Mouse (Mus musculus): ENCODE data around the gene Tmem232. TPM values are rescaled to one million over a fixed set of nuclear protein-coding genes. Genes with fewer than 3 reads are reported as not detected.
"Not testable (repeated sequence)": the region's sequence is repeated elsewhere in the genome, so short reads cannot be mapped to it uniquely, and the experiment has no call there.

The Tmem232 gene
- total and polyA plus RNA-seq, 2 experiments from 2014 or later: 0.18 TPM; not detected in 1

DNA sequence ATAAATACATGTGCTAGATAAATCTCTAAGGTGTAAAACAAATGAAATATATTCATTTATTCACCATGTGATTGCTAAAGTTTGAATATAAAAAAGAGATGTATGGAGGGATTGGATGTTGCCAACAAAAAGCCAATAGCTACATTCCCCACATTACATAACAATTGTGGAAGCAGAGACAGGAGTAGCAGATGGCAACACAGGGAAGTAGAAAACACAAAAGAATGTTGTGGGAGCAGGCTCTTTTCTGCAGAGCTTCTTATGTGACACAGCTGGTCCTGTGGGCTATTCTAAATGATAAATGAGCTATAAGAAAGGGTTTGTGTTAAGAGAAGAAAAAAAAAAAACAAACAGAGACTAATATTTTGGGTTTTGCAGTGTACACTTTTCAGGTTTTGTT, 240.6 kb downstream of the Tmem232 start:
- Histone ChIP-seq H3K9ac (replicated peaks; ENCODE audit: low read depth, low read length) (no peak overlapping the region), H3K27ac (ENCODE audit: low read depth) (no peak overlapping the region), H3K9me3 (replicated peaks; ENCODE audit: control insufficient read depth, low read length) (no peaks in the 10 kb centered on the region), H3K27me3 (ENCODE audit: control insufficient read depth, insufficient read depth, low read length) (no peaks in the 10 kb centered on the region), H3K4me1 (ENCODE audit: control insufficient read depth, insufficient read depth) (no peaks in the 10 kb centered on the region; the same call in 1 of the 2 replicates), H3K36me3 (replicated peaks; ENCODE audit: control insufficient read depth, insufficient read depth, low read length) (no peaks in the 10 kb centered on the region), H3K4me3 (ENCODE audit: low read depth, low read length) (no peak overlapping the region), H3K4me2 (ENCODE audit: low read depth, low read length) (no peak overlapping the region)
- ATAC-seq (ENCODE audit: insufficient read depth, low read depth): no peak
- no peak for DNase-seq (ENCODE audit: low spot score)
- TF ChIP-seq CTCF (IDR thresholded peaks at IDR 0.05; ENCODE audit: low read depth) (no peak), EP300 (IDR thresholded peaks at IDR 0.05; ENCODE audit: low read depth) (no peak)

DNA sequence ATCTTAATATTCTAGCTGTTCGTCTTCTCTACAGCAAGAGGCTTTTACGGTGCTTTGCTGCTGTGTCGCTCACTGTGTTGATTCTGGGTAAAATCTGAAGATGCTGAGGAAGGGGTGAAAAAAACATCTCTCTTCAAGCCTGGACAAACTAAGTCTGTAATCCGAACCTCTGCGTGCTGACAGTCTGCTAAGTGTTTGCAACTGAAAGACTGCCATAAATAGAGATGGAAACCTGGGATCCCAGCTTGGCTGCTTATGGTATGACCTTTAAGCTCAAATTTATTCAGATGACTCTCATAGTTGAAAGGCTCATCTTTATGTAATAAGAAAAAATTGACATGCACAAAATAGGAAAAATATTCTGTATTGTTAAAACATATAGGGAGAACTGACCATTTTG, 242.8 kb downstream of the Tmem232 start:
- Histone ChIP-seq H3K4me1 (ENCODE audit: control insufficient read depth, insufficient read depth) (no peaks in the 10 kb centered on the region; the same call in 1 of the 2 replicates), H3K27me3 (ENCODE audit: control insufficient read depth, insufficient read depth, low read length) (no peaks in the 10 kb centered on the region), H3K36me3 (replicated peaks; ENCODE audit: control insufficient read depth, insufficient read depth, low read length) (no peaks in the 10 kb centered on the region), H3K4me2 (ENCODE audit: low read depth, low read length) (no peak overlapping the region), H3K9me3 (replicated peaks; ENCODE audit: control insufficient read depth, low read length) (no peaks in the 10 kb centered on the region), H3K27ac (ENCODE audit: low read depth) (peak overlapping the region; percentile 56), H3K9ac (replicated peaks; ENCODE audit: low read depth, low read length) (no peak overlapping the region), H3K4me3 (ENCODE audit: low read depth, low read length) (no peak overlapping the region)
- DNase-seq (ENCODE audit: low spot score) (peak; percentile 59), ATAC-seq (ENCODE audit: insufficient read depth, low read depth) (peak; percentile 75)
- 39% methylated on average over 5 of the region's 5 CpGs for WGBS
- no peak for TF ChIP-seq CTCF (IDR thresholded peaks at IDR 0.05; ENCODE audit: low read depth)
- TF ChIP-seq EP300 (IDR thresholded peaks at IDR 0.05; ENCODE audit: low read depth): no peak

DNA sequence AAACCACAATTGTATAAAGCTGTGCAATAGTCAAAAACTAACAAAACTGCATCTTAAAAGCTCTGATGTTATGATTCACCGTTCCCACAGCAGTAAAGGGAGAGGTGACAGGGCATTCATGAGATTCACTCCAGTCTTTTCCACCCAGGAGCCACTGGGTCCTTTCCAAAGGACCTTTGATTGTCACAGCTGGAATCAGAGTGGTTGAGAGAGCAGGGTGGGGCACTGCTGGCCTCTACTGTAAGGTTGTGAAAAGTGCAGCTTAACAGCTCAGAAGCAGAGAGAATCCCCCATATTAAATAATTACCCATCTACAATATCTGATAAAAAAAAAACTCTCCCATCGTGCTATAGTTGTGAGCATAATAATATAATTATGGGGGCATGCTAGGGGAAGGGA, 288.4 kb downstream of the Tmem232 start:
- Histone ChIP-seq H3K36me3 (replicated peaks; ENCODE audit: control insufficient read depth, insufficient read depth, low read length) (no peaks in the 10 kb centered on the region), H3K9ac (replicated peaks; ENCODE audit: low read depth, low read length) (no peak overlapping the region), H3K9me3 (replicated peaks; ENCODE audit: control insufficient read depth, low read length) (0 out of 2 replicates have a peak, but pooled peaks cover 3% of the 10 kb centered on the region), H3K4me1 (ENCODE audit: control insufficient read depth, insufficient read depth) (no peaks in the 10 kb centered on the region), H3K4me3 (ENCODE audit: low read depth, low read length) (no peak overlapping the region), H3K27me3 (ENCODE audit: control insufficient read depth, insufficient read depth, low read length) (no peaks in the 10 kb centered on the region), H3K27ac (ENCODE audit: low read depth) (no peak overlapping the region), H3K4me2 (ENCODE audit: low read depth, low read length) (no peak overlapping the region)
- peak; percentile 73 for TF ChIP-seq CTCF (IDR thresholded peaks at IDR 0.05; ENCODE audit: low read depth)
- TF ChIP-seq EP300 (IDR thresholded peaks at IDR 0.05; ENCODE audit: low read depth): no peak
- ATAC-seq (ENCODE audit: insufficient read depth, low read depth): 0 out of 2 replicates have a peak, but pooled peaks have one; percentile 53
- peak; percentile 42 for DNase-seq (ENCODE audit: low spot score)
- 54% methylated on average over 2 of the region's 2 CpGs for WGBS

DNA sequence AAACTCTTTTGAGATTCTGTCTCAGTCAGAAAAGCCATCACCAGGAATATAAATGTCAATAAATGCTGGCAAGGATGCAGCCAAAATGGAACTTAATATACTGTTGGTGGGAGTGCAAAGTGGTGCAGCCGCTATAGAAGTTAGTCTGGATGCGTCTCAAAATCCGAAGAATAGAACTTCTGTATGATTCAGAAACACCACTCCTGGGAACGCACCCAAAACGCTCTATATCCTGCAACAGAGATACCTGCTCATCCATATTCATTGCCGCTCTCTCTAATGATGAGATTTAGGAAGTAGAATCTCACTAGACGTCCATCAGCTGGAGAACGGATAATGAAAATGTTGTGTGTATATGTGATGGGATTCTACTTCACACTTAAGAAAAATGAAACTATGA, 290.3 kb downstream of the Tmem232 start:
- no peak for ATAC-seq (ENCODE audit: insufficient read depth, low read depth)
- Histone ChIP-seq H3K4me2 (ENCODE audit: low read depth, low read length) (no peak overlapping the region), H3K4me3 (ENCODE audit: low read depth, low read length) (no peak overlapping the region), H3K27me3 (ENCODE audit: control insufficient read depth, insufficient read depth, low read length) (no peaks in the 10 kb centered on the region), H3K9me3 (replicated peaks; ENCODE audit: control insufficient read depth, low read length) (0 out of 2 replicates have a peak, but pooled peaks cover 3% of the 10 kb centered on the region), H3K9ac (replicated peaks; ENCODE audit: low read depth, low read length) (no peak overlapping the region), H3K4me1 (ENCODE audit: control insufficient read depth, insufficient read depth) (no peaks in the 10 kb centered on the region), H3K27ac (ENCODE audit: low read depth) (no peak overlapping the region), H3K36me3 (replicated peaks; ENCODE audit: control insufficient read depth, insufficient read depth, low read length) (no peaks in the 10 kb centered on the region)
- DNase-seq (ENCODE audit: low spot score): no peak
- TF ChIP-seq CTCF (IDR thresholded peaks at IDR 0.05; ENCODE audit: low read depth) (no peak), EP300 (IDR thresholded peaks at IDR 0.05; ENCODE audit: low read depth) (no peak)
- 90% methylated on average over 8 of the region's 8 CpGs for WGBS

DNA sequence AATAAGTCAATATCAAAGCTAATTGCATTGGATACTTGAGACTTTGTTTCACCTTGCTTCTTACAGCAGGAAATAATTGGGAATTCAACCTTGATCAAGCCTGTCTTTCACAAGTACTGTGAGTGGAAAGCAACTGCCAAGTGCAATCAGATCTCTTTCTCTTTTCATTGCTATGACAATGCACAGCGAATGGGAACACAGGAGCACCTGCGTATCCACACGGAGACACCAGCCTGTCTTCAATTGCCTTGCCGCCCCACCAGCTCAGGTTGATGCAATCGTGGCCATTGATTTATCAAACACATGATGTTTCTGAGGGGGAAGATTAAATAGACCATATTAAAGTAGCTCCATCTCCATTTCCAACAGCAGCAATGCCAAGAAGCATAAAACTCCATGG, 296.9 kb downstream of the Tmem232 start:
- H3K4me2 ChIP-seq (ENCODE audit: low read depth, low read length): no peak overlapping the region
- no peaks in the 10 kb centered on the region for H3K4me1 ChIP-seq (ENCODE audit: control insufficient read depth, insufficient read depth)
- H3K27ac ChIP-seq (ENCODE audit: low read depth): no peak overlapping the region
- H3K27me3 ChIP-seq (ENCODE audit: control insufficient read depth, insufficient read depth, low read length): no peaks in the 10 kb centered on the region
- H3K4me3 ChIP-seq (ENCODE audit: low read depth, low read length): no peak overlapping the region
- no peak overlapping the region for H3K9ac ChIP-seq (replicated peaks; ENCODE audit: low read depth, low read length)
- no peaks in the 10 kb centered on the region for H3K36me3 ChIP-seq (replicated peaks; ENCODE audit: control insufficient read depth, insufficient read depth, low read length)
- ATAC-seq (ENCODE audit: insufficient read depth, low read depth) (no peak), DNase-seq (ENCODE audit: low spot score) (no peak)
- no peak for TF ChIP-seq CTCF (IDR thresholded peaks at IDR 0.05; ENCODE audit: low read depth)
- TF ChIP-seq EP300 (IDR thresholded peaks at IDR 0.05; ENCODE audit: low read depth): no peak
- 0 out of 2 replicates have a peak, but pooled peaks cover 3% of the 10 kb centered on the region for H3K9me3 ChIP-seq (replicated peaks; ENCODE audit: control insufficient read depth, low read length)
- 85% methylated on average over 5 of the region's 5 CpGs for WGBS

DNA sequence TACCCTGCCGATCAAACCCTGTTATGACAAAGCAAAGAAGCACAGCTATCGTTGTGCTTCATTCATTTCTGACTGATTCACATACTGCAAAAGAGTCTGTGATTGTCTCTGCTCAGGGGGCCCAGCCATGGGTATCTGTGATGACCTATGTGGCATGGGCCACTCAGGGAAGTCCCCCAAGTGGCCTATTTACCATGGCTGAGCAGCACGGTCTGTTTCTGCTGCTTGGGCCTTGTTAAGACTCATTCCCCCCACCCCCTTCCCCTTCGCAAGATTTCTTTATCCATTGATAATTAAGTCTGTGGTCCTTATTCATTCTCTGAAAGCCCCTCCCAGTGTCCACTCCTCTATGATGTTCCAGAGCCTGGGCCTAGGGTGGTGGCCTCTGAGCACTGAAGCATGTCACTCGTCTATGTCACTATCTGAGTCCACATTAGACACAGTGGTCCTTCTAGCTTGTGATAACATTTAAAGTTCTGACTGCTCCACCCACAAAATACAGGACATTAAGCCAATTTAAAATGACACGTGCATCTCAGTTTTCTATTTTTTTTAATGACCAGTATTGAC, 315.1 kb downstream of the Tmem232 start:
- WGBS: 67% methylated on average over 6 of the region's 6 CpGs

DNA sequence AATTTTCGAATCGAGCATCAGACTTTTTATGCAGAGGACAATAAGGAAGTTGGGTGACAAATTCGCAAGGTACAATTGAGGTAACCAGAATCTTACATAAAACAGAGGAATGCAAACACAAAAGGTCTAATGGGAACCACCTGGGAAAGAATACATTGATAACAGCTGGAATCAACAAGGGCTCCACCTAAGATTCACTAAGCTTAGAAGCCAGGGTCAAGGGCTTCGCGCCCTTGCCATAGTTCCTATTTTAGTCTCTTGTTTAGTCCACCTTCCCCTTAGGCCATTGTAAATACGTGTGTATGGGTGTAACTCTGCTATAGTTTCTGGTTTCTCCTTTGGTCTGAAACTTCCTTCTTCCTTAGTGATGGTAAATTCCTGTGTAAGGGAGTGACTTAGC, 318.9 kb downstream of the Tmem232 start:
- H3K4me2 ChIP-seq (ENCODE audit: low read depth, low read length); H3K4me1 ChIP-seq (ENCODE audit: control insufficient read depth, insufficient read depth); H3K36me3 ChIP-seq (replicated peaks; ENCODE audit: control insufficient read depth, insufficient read depth, low read length); ATAC-seq (ENCODE audit: insufficient read depth, low read depth); H3K9ac ChIP-seq (replicated peaks; ENCODE audit: low read depth, low read length); DNase-seq (ENCODE audit: low spot score); H3K27me3 ChIP-seq (ENCODE audit: control insufficient read depth, insufficient read depth, low read length); H3K27ac ChIP-seq (ENCODE audit: low read depth); H3K4me3 ChIP-seq (ENCODE audit: low read depth, low read length); H3K9me3 ChIP-seq (replicated peaks; ENCODE audit: control insufficient read depth, low read length): not testable (repeated sequence)
- 84% methylated on average over 6 of the region's 6 CpGs for WGBS

More for the DNA sequence above, 315.1 kb downstream of the Tmem232 start:
- Histone ChIP-seq H3K9ac (replicated peaks; ENCODE audit: low read depth, low read length) (no peak overlapping the region), H3K27ac (ENCODE audit: low read depth) (no peak overlapping the region), H3K27me3 (ENCODE audit: control insufficient read depth, insufficient read depth, low read length) (no peaks in the 10 kb centered on the region), H3K9me3 (replicated peaks; ENCODE audit: control insufficient read depth, low read length) (no peaks in the 10 kb centered on the region), H3K4me3 (ENCODE audit: low read depth, low read length) (no peak overlapping the region), H3K4me1 (ENCODE audit: control insufficient read depth, insufficient read depth) (no peaks in the 10 kb centered on the region), H3K4me2 (ENCODE audit: low read depth, low read length) (no peak overlapping the region), H3K36me3 (replicated peaks; ENCODE audit: control insufficient read depth, insufficient read depth, low read length) (no peaks in the 10 kb centered on the region)
- DNase-seq (ENCODE audit: low spot score): no peak
- TF ChIP-seq EP300 (IDR thresholded peaks at IDR 0.05; ENCODE audit: low read depth) (no peak), CTCF (IDR thresholded peaks at IDR 0.05; ENCODE audit: low read depth) (no peak)
- no peak for ATAC-seq (ENCODE audit: insufficient read depth, low read depth)

Measured in heart, postnatal 0 days (tissue).